Mouse (Mus musculus) layer of hippocampus, postnatal 25 days (tissue): Measurements from ENCODE around the gene Tnf. TPM values are rescaled to one million over a fixed set of nuclear protein-coding genes. Genes with fewer than 3 reads are reported as not detected.

Source experiments
- DNase-seq, 2 experiments: peaks; one replicate each; pipeline ENCODE4 v3.0.0; 2022; ENCODE audit warnings: mixed read lengths in 2 of 2, low spot score in 1 of 2; ENCODE audit errors: extremely low spot score in 1 of 2
- total RNA-seq, 2 experiments: library from RNA; stranded (reverse); gene quantifications; 2 replicates each; pipeline ENCODE4 v1.2.3; 2021

Gene Tnf
- total RNA-seq, 2 experiments from 2014 or later: not detected

GRCm38 (mm10) chr17:35201128-35201527 lies 679 bp downstream of the Tnf start:
- no peak for DNase-seq

GRCm38 (mm10) chr17:35200398-35200797 lies 1.4 kb downstream of the Tnf start:
- no peak for DNase-seq

DNA sequence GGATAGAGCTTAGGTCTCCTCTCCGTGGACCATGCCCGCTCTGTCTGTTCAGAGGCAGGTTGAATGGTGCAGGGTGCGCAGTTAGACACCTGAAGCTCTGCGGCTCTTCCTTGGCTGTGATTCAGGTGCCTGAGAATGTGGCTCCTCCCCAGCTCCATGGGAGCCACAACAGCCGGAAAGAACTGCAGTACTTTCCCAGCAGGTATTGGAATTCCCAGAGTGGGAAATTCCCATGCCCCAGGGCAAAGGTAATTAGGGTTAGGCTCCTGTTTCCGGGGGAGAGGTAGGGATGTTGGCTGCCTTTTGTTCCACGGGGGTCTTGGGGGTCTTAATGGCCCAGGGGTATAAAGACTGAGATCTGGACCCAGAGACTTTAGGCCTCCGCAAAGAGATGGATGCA lies 2.9 kb downstream of the Tnf start:
- DNase-seq: no peak

DNA sequence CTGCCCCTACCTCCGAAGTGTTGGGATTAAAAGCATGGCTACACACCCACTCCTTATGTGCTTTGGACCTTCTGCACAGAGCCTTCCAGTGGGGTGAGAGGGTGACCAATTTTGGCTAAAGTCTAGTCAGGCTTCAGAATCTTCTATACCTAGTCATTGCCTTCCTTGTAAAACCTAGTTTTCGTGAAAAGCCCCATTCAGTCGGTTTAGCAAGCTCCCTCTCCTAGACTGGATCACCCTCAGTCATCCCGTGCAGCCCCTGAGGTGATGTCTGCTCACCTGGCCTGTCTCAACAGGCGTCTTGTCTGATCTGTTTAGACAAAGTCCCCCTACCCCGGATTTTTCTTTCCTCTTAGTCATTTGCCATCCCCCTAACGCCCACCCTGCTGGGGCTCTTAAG lies 3.8 kb downstream of the Tnf start:
- DNase-seq: no peak

- no peak for DNase-seq
Observed at GRCm38 (mm10) chr17:35197126-35197525, 4.7 kb downstream of the Tnf start.

DNA sequence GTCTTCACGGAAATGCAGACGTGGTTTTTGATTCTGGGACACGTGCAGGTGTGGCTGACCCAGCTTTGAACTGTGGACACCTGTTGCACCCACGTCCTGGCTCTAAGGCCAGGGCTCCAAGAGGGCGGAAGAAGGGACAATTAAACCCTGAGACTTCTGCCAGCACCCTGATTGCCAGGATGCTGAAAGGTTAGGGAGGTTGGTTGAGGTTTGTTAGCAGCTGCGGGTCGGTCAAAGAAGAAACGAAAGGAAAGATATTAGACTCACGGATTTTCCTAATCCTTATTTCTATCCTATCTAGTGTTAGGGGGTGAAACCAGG lies 5.5 kb downstream of the Tnf start:
- no peak for DNase-seq

GRCm38 (mm10) chr17:35195631-35196320 lies 6.0 kb downstream of the Tnf start:
- peak; percentile 78 to 82 for DNase-seq

DNA sequence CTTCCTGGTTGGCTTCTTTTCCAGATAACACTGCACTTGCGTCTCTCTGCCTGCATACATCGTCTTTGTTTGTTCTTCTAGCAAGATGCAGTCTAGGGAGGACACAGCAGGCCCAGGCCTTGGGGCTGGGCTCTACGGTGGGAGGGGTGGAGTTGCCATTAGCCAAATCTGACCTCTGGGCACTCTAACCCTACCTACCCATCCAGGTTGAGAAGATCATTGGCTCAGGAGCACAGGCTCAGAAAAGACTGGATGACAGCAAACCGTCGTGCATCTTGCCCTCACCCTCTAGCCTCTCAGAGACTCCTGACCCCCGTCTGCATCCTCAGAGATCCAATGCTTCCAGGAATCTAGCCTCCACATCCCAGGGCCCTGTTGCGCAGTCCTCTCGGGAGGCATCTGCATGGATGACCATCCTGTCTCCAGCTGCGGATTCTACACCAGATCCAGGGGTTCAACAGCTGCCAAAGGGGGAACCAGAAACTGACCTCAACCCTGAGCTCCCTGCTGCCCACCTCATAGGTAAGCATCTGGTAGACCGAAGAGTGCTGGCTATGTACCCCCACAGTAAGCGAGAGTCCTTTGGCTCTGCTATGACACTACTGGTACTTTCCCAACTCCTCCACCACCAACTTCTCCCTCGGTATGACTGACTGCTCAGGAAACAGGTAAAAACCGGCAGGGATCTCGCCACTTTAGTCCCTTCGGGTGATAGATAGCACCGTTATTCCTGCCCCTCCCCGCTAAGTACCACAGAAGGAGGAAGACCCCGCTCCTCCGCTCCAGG lies 6.8 kb downstream of the Tnf start:
- no peak for DNase-seq

DNA sequence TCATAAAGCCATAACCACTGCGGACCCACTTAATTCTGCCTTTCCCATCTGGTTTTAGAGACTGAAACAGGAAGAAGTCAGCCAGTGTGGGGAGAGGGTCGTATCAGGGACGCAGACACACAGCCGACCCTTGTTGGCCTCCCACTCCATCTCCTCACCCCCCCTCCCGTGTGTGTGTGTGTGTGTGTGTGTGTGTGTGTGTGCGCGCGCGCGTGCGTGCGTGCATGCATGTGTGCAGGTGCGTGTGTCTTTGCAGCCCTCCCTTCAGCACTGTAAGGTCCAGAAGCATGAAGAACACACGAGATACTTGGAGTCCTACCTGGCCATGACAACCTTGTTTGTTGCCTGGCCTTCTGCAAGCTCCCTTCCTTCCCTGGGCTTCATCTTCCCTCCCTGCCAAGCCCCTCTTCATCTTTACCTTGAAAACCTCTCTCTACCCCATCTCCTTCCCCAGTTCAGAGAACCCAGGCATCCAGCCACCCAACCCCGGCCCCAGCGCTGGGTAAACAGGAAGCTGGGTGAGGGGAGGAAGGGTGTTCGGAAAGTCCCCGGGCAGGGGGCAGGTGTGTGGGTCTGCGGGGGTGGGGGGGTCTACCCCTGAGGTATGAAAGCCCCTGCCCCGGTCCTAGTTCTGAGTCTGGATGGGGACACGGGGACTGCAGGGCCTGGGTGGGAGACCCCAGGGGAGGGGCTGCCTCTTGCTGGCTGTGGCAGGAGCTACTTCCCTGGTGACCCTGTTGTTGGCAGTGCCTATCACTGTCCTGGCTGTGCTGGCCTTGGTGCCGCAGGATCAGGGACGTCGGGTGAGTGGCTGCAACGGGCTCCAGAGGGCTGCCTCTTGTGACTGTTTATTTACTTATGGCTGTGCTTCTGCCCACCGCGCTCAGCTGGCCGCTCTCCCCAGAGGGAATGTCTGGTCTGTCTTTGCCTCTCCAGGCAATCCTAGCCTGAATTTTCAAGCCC lies 7.6 kb downstream of the Tnf start, which contains the start of gene Ltb:
Gene Ltb, plus strand, starts transcription at position 559 of the 963 bp plus-strand sequence.
- no peak for DNase-seq

DNA sequence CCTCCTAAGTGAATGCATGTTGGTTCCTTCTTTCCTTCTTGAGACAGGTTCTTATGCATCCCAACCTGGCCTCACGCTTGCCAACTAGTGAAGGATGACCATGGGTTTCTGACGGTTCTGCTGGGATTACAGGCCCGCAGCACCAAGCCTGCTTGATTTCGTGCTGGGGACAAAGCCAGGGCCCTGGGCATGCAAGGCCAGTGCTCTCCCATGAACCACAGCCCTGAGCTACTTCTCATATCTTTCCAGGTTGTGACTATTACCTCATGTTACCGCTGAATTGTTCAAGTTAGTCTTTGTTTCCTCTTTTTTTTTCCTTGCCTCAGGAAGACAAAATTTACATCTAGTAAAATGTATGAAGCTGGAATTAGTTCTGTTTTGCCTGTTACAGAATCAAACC lies 8.9 kb downstream of the Tnf start:
- DNase-seq: no peak

DNA sequence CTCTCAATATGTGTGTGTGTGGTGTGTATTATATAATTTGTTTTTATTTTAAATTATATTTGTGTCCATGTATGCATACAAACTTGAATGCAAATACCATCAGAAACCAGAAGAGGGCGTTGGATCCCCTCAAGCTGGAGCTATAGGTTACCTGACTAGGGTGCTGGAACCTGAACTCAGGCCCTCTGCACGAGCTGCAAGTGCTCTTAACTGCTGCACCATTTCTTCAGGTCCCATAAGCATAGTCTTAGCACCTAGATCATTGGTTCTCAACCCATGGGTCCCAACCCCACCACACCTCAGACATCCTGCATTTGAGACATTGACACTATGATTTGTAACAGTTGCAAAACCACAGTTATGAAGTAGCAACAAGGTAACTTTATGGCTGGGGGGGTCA lies 10.1 kb downstream of the Tnf start:
- no peak for DNase-seq

DNA sequence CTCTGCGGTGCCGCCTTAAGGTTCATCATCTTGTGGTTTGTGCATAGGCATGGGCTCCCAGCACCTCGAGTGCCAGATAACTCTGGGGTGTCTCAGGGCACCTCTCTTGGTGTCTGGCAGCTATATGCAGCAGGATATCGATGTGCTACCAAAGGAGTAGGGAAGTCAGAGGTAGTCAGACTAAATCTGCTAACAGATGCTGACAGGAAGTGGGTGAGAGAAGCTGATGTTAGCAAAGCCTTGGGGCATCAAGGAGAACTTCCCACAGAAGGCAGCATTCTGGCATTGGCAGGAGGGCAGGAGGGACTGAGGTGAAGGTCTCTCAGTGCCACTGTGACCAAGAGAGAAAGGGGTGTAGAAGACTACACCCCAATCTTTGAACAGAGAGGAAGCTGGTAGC lies 11.7 kb downstream of the Tnf start:
- DNase-seq: no peak

- DNase-seq: no peak
Observed at GRCm38 (mm10) chr17:35189186-35189585, 12.6 kb downstream of the Tnf start.

DNA sequence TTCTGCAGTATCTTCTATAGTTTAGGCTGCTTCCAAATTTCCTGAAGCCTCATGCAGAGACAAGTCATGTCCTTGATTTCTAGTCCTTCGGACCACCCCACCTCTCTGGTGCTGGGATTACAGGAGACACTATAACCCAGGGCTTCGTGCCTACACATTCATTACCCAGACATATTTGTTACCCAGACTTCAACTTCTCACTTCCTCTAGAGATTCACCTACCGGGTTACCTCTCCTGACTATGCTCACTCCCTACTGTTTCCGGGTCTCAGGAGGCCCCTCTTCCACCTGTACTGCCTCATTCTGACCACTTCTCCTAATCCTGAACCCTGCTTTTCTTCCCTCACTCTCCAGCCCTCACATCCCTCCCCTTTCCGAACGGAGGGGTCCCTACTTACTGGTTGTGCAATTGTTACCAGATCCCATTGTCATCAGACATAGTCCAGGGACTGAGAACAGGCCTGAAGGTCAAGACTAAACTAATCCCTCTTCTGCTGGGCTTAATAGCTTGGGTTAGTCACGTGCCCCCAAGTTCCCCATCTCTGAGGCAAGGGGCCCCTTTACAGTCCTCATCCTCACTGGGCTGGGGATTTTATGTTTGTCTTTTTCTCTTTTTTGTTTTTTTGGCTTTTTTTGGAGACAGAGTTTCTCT lies 13.7 kb downstream of the Tnf start, which contains the start of gene Lst1:
Gene Lst1, minus strand, starts transcription at position 481 of the 652 bp plus-strand sequence.
- no peak for DNase-seq

DNA sequence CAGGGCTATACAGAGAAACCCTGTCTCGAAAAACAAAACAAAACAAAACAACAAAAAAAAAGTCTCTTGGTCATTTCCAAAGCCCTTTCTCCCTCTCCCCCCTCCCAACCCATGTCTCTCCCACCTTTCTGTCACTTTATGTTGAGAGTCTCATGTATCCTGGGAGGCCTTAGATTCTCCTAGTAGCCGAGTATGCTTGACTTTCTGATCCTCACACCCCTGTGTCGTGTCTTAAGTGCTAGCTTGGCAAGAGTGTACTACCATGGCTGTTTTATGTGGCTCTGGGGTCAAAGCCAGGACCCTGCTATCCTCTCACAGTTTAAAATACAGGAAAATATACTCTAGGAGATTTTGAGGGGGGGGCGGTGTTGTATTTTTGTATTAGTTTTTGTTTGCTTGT lies 14.5 kb downstream of the Tnf start:
- no peak for DNase-seq

GRCm38 (mm10) chr17:35186681-35187080 lies 15.1 kb downstream of the Tnf start:
- no peak for DNase-seq

DNA sequence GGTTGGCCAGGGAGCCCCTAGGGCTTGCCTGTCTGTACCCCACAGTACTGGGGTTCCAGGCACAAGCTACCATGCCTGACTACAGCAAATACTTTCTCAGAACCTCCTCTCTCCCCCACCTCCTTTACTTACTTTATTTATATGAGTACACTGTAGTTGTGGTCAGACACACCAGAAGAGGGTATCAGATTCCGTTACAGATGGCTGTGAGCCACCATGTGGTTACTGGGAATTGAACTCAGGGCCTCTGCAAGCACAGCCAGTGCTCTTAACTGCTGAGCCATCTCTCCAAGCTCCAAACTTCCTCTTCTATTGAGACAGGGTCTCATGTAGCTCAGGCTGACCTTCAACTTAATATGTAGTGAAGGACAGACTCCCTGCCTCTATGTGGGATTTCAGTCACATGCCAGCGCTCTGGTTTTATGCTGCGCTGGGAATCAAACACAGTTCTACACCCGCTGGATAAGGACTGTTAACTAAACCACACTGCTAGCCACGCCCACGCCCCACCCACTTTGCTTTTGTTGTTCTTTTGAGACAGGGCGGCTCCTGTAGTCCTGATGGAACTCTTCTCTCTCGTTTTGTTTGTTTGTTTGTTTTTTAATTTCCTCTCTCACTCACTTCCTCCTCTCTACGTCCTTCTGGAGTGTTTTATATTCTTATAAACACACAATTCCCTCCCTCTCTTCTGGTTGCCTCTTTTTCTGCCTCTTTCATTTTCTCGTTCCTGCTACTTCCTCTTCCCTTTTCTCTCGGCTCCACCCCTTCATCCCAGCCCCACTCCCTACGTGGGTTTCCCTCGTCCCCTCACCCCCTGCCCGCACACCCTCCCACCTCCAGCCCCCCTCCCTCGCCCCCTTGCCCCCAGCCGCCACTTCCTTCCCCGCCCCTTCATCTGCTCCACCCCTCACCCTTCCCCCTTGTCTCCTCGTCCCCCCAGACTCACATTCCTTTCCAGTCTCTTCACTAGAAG lies 15.9 kb downstream of the Tnf start:
- no peak for DNase-seq

GRCm38 (mm10) chr17:35180093-35180492 lies 21.7 kb downstream of the Tnf start:
- DNase-seq: no peak

- DNase-seq: peak in 1 of 2 experiments; percentile 57
Observed at GRCm38 (mm10) chr17:35178528-35178927, 23.3 kb downstream of the Tnf start.
